Mouse (Mus musculus) limb, embryonic 10.5 days (tissue): ENCODE measurements at regions not wholly inside any gene's neighbourhood (a gene's known extent, or its start where the extent isn't known, plus 50 kb on each side); places are given as distances from the start of the nearest gene placed in this dataset.
A peak's percentile ranks its signal among the peaks of the same experiment; 100 is the strongest.
"Not testable (repeated sequence)": the region's sequence is repeated elsewhere in the genome, so short reads cannot be mapped to it uniquely, and the experiment has no call there.

Experiments
- DNase-seq: peaks from one replicate; pipeline ENCODE4 v3.0.0-alpha.2; 2017; ENCODE audit warnings: low spot score
- H3K27ac ChIP-seq: fragments of 300-500 bp; sonication (generic); 2 replicates; pipeline ENCODE4 v1.5.1; 2016; ENCODE audit warnings: mild to moderate bottlenecking
- H3K27me3 ChIP-seq: fragments of 300-500 bp; sonication (generic); 2 replicates; pipeline ENCODE4 v1.6.1; 2016; ENCODE audit warnings: low read depth, mild to moderate bottlenecking; ENCODE audit not compliant: poor library complexity, severe bottlenecking
- H3K36me3 ChIP-seq: fragments of 300-500 bp; sonication (generic); 2 replicates; pipeline ENCODE4 v1.6.1; 2016; ENCODE audit warnings: mild to moderate bottlenecking, moderate library complexity
- H3K4me1 ChIP-seq: fragments of 300-500 bp; sonication (generic); 2 replicates; pipeline ENCODE4 v1.6.1; 2016
- H3K4me3 ChIP-seq: fragments of 300-500 bp; sonication (generic); 2 replicates; pipeline ENCODE4 v1.5.1; 2016; ENCODE audit warnings: mild to moderate bottlenecking, moderate library complexity
- H3K9me3 ChIP-seq: fragments of 300-500 bp; sonication (generic); replicated peaks from 2 replicates; pipeline ENCODE4 v1.6.1; 2016; ENCODE audit warnings: mild to moderate bottlenecking
- WGBS: fragments of 180-500 bp; shearing (Covaris S2); methylation state at CpG from one replicate; pipeline ENCODE4 v1.1.7; 2016; 5-methylcytosine and 5-hydroxymethylcytosine counted together

- Histone ChIP-seq H3K4me1 (peaks cover 15% of the 10 kb centered on the region), H3K36me3 (no peaks in the 10 kb centered on the region), H3K4me3 (no peak overlapping the region), H3K9me3 (no peaks in the 10 kb centered on the region), H3K27me3 (no peaks in the 10 kb centered on the region), H3K27ac (peak overlapping the region; percentile 53)
- WGBS, result 90% methylated on average over 9 of the region's 9 CpGs
- DNase-seq, result no peak
Observed at GRCm38 (mm10) chr10:96398562-96399288, 218.1 kb upstream of the Btg1 start.

GRCm38 (mm10) chr10:96399636-96400400 is 217.0 kb upstream of the Btg1 start:
- Histone ChIP-seq H3K4me1 (peaks cover 15% of the 10 kb centered on the region), H3K27ac (peak overlapping the region; percentile 68), H3K36me3 (no peaks in the 10 kb centered on the region), H3K9me3 (no peaks in the 10 kb centered on the region), H3K27me3 (no peaks in the 10 kb centered on the region), H3K4me3 (no peak overlapping the region)
- DNase-seq, result peak; percentile 41
- WGBS, result 66% methylated on average over 8 of the region's 8 CpGs

- no peaks in the 10 kb centered on the region for H3K27me3 ChIP-seq
- no peak for DNase-seq
- no peak overlapping the region for H3K4me3 ChIP-seq
- H3K9me3 ChIP-seq, result no peaks in the 10 kb centered on the region
- H3K36me3 ChIP-seq, result no peaks in the 10 kb centered on the region
- H3K27ac ChIP-seq, result no peak overlapping the region
- WGBS, result 83% methylated on average over 6 of the region's 6 CpGs
- H3K4me1 ChIP-seq, result peaks cover 15% of the 10 kb centered on the region
Observed at GRCm38 (mm10) chr10:96400793-96401192, 216.0 kb upstream of the Btg1 start.

GRCm38 (mm10) chr10:96406306-96406705 is 210.5 kb upstream of the Btg1 start:
- Histone ChIP-seq H3K27ac (no peak overlapping the region), H3K9me3 (no peaks in the 10 kb centered on the region), H3K4me1 (no peaks in the 10 kb centered on the region), H3K36me3 (no peaks in the 10 kb centered on the region), H3K4me3 (no peak overlapping the region), H3K27me3 (no peaks in the 10 kb centered on the region)
- no peak for DNase-seq
- WGBS, result 81% methylated on average over 5 of the region's 5 CpGs

GRCm38 (mm10) chr10:96407846-96408245 is 209.0 kb upstream of the Btg1 start:
- H3K9me3 ChIP-seq, result no peaks in the 10 kb centered on the region
- no peaks in the 10 kb centered on the region for H3K36me3 ChIP-seq
- no peak overlapping the region for H3K4me3 ChIP-seq
- H3K4me1 ChIP-seq, result no peaks in the 10 kb centered on the region
- no peak overlapping the region for H3K27ac ChIP-seq
- 83% methylated on average over 3 of the region's 3 CpGs for WGBS
- H3K27me3 ChIP-seq, result no peaks in the 10 kb centered on the region
- no peak for DNase-seq

- no peak for DNase-seq
- Histone ChIP-seq H3K36me3 (no peaks in the 10 kb centered on the region), H3K4me1 (no peaks in the 10 kb centered on the region), H3K27me3 (no peaks in the 10 kb centered on the region), H3K27ac (no peak overlapping the region), H3K9me3 (no peaks in the 10 kb centered on the region), H3K4me3 (no peak overlapping the region)
- 83% methylated on average over 2 of the region's 2 CpGs for WGBS
Observed at GRCm38 (mm10) chr10:96408250-96408649, 208.6 kb upstream of the Btg1 start.

- Histone ChIP-seq H3K4me1 (no peaks in the 10 kb centered on the region), H3K36me3 (no peaks in the 10 kb centered on the region), H3K27ac (no peak overlapping the region), H3K9me3 (no peaks in the 10 kb centered on the region), H3K27me3 (no peaks in the 10 kb centered on the region), H3K4me3 (no peak overlapping the region)
- DNase-seq, result no peak
- 85% methylated on average over 6 of the region's 6 CpGs for WGBS
Observed at GRCm38 (mm10) chr10:96410028-96410427, 206.8 kb upstream of the Btg1 start.

GRCm38 (mm10) chr10:96414807-96415206 is 202.0 kb upstream of the Btg1 start:
- Histone ChIP-seq H3K36me3 (no peaks in the 10 kb centered on the region), H3K4me1 (no peaks in the 10 kb centered on the region), H3K4me3 (no peak overlapping the region), H3K27ac (no peak overlapping the region), H3K9me3 (no peaks in the 10 kb centered on the region), H3K27me3 (no peaks in the 10 kb centered on the region)
- 96% methylated on average over 11 of the region's 11 CpGs for WGBS
- no peak for DNase-seq

GRCm38 (mm10) chr10:96421506-96421905 is 195.3 kb upstream of the Btg1 start:
- not testable (repeated sequence) for H3K4me1 ChIP-seq, H3K27ac ChIP-seq, H3K4me3 ChIP-seq, DNase-seq, H3K9me3 ChIP-seq, H3K27me3 ChIP-seq, H3K36me3 ChIP-seq
- WGBS, result 85% methylated on average over 2 of the region's 2 CpGs

- Histone ChIP-seq H3K9me3 (no peaks in the 10 kb centered on the region), H3K4me1 (no peaks in the 10 kb centered on the region), H3K4me3 (no peak overlapping the region), H3K27ac (no peak overlapping the region), H3K36me3 (no peaks in the 10 kb centered on the region), H3K27me3 (no peaks in the 10 kb centered on the region)
- WGBS, result 85% methylated on average over 5 of the region's 5 CpGs
- DNase-seq, result no peak
Observed at GRCm38 (mm10) chr10:96427407-96427806, 189.4 kb upstream of the Btg1 start.

GRCm38 (mm10) chr10:96430142-96430541 is 186.7 kb upstream of the Btg1 start:
- WGBS, result 76% methylated on average over 3 of the region's 3 CpGs
- H3K27ac ChIP-seq, result no peak overlapping the region
- no peaks in the 10 kb centered on the region for H3K27me3 ChIP-seq
- H3K4me1 ChIP-seq, result no peaks in the 10 kb centered on the region
- no peak overlapping the region for H3K4me3 ChIP-seq
- H3K9me3 ChIP-seq, result no peaks in the 10 kb centered on the region
- DNase-seq, result no peak
- no peaks in the 10 kb centered on the region for H3K36me3 ChIP-seq

GRCm38 (mm10) chr10:96435109-96435508 is 181.7 kb upstream of the Btg1 start:
- no peak overlapping the region for H3K27ac ChIP-seq
- DNase-seq, result no peak
- WGBS, result 94% methylated on average over 6 of the region's 6 CpGs

GRCm38 (mm10) chr10:96438398-96439103 is 178.3 kb upstream of the Btg1 start:
- no peak for DNase-seq
- H3K36me3 ChIP-seq, result no peaks in the 10 kb centered on the region
- H3K4me1 ChIP-seq, result no peaks in the 10 kb centered on the region
- H3K4me3 ChIP-seq, result no peak overlapping the region
- WGBS, result 84% methylated on average over 11 of the region's 11 CpGs
- H3K9me3 ChIP-seq, result no peaks in the 10 kb centered on the region
- H3K27ac ChIP-seq, result no peak overlapping the region
- no peaks in the 10 kb centered on the region for H3K27me3 ChIP-seq

More at GRCm38 (mm10) chr10:96435109-96435508, 181.7 kb upstream of the Btg1 start:
- H3K4me3 ChIP-seq, result no peak overlapping the region
- H3K9me3 ChIP-seq, result no peaks in the 10 kb centered on the region
- H3K36me3 ChIP-seq, result no peaks in the 10 kb centered on the region
- H3K27me3 ChIP-seq, result no peaks in the 10 kb centered on the region
- H3K4me1 ChIP-seq, result no peaks in the 10 kb centered on the region
